Mouse (Mus musculus) monocyte, adult 5-6 weeks (primary cell): ENCODE data around the gene Smug1. TPM values are rescaled to one million over a fixed set of nuclear protein-coding genes. Genes with fewer than 3 reads are reported as not detected.

Experiments used
- ATAC-seq: fragments of 153-309, 156-312 bp; replicated peaks from 2 replicates; pipeline ENCODE4 v1.8.0; 2017; ENCODE audit warnings: mild to moderate bottlenecking; ENCODE audit not compliant: low TSS enrichment, insufficient number of reproducible peaks, severe bottlenecking, poor library complexity, low FRiP score
- total RNA-seq: library from RNA; stranded (forward); fragments of 200-1000, 200-491, 200-594 nt; gene quantifications from 3 replicates; pipeline ENCODE4 v1.2.3, GENCODE M21; 2017

The Smug1 gene
- total RNA-seq, 1 experiment from 2014 or later: 3.2 TPM

GRCm38 (mm10) chr15:103152890-103153610, 13.8 kb downstream of the Smug1 start:
- ATAC-seq: peak; percentile 80

- no peak for ATAC-seq
Observed at GRCm38 (mm10) chr15:103152371-103152770, 14.5 kb downstream of the Smug1 start.

GRCm38 (mm10) chr15:103147779-103148178, 19.1 kb downstream of the Smug1 start:
- ATAC-seq: no peak

DNA sequence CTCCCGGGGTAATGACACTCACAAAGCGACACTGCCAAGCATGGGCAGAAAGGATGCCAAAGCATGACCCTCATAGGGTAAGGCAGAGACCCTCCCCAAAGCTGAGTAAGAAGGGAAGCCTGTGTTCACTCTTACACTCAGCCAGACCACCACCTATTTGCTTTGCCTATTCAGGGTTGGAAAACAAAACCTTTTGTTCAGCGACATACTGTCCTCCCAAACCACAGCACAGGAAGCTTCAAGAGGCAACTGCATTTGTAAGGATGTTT, 19.5 kb downstream of the Smug1 start:
- ATAC-seq: no peak

- ATAC-seq: no peak
Observed at GRCm38 (mm10) chr15:103146627-103147421, 20.1 kb downstream of the Smug1 start.

DNA sequence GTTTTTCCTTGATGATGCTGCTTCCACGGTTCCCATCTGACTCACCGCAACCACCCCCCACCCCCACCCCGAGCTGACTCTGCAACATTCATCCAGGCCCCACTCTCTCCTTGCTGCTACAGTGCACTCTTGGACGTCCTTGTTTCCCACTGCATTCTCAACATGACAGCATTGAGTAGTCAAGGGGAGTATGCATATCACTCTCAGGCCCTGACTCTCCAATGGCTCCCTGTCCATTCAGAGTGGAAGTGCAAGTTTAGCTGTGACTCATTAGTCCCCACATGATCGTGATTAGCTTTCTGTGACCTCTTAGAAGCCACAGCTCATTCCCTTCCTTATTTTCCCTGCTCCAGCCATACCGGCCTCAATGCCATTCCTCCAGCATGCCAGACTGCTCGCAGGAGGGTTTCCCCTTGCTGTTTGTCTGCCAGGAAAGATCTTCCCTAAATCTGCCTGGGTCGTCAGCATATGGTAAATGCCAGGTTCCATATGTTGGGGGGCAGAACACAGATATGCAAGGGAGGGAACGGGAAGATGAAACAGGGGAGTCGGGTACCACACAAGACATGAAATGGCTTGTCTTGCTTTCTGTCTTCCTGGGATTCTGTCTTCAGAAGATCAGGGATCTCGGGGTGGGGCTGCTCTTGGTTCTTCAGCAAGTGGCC, 21.1 kb downstream of the Smug1 start:
- no peak for ATAC-seq

DNA sequence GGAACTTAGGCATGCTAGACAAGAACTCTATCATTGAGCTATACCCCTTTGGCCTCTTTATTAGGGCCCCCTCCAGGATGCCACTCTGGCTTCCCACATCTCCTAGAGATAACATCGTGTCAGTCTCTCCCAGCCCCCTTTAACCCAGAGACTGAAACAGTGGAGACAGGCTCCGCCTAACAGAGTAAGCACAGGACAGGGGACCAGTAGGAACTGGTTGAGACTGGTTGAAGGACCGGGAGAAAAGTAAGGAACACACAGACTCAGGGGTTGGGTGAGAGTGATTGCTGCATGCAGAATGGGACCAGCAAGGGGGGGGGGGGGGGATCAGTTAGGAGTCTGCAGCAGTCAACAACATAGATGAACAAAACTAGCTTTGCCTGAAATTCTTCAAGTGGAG, 22.7 kb downstream of the Smug1 start:
- ATAC-seq: no peak

- ATAC-seq: no peak
Observed at GRCm38 (mm10) chr15:103135431-103135947, 31.4 kb downstream of the Smug1 start.

DNA sequence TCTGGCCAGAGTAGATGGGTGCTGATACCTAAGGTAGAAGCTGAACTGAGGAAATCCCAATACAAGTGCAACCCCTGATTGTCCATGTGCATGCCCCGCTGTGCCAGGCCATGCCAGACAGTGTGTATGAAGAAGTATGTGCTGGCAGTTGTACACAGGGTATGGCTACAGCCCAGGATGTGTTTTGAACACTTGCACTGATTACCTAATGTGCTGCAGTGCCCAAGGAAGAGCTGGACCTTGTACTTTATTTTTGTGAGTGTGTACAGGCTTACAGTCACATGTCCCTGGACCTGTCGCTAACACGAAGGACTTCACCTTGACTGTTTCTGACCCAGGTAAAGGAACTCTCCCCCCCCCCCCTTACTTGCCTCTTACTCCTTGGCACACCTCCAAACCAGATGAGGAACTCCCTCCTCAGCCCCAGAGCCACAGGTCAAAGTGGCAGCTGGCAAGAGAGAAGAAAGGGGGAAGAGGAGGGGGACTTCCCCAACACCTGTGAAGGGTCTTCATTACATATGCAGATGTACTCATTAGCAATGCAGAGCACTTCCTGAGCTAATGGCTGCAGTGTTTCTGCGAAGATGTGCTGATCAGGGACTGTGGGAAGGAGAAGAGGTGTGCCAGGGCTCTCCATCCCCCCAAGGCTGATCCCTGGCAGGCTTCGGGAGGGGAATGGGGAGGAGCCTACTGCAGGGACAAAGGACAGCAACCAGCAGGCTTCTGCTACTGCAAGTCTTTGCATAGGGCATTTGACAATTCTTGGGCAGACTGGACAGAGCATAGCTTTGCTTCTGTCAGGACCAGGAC, 32.4 kb downstream of the Smug1 start:
- no peak for ATAC-seq

GRCm38 (mm10) chr15:103133761-103134160, 33.1 kb downstream of the Smug1 start:
- no peak for ATAC-seq

DNA sequence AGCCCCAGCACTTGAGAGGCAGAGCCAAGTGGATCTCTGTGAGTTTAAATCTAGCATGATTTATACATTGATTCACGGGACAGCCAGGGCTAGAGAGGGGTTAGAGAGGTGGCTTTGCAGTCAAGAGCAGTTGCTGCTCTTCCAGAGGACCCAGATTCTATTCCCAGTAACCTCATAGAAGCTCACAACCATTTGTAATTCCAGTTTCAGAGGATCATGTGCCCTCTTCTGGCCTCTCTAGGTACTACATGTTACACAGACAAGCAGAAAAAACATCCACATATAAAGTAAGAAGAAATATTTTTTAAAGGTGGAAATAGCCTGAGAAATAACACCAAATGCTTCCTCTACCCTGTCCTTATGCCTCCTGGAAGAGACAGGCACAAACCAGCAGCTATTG, 36.2 kb downstream of the Smug1 start:
- ATAC-seq: no peak

GRCm38 (mm10) chr15:103129289-103129688, 37.6 kb downstream of the Smug1 start:
- no peak for ATAC-seq

GRCm38 (mm10) chr15:103128056-103128833, 38.6 kb downstream of the Smug1 start:
- ATAC-seq: no peak

DNA sequence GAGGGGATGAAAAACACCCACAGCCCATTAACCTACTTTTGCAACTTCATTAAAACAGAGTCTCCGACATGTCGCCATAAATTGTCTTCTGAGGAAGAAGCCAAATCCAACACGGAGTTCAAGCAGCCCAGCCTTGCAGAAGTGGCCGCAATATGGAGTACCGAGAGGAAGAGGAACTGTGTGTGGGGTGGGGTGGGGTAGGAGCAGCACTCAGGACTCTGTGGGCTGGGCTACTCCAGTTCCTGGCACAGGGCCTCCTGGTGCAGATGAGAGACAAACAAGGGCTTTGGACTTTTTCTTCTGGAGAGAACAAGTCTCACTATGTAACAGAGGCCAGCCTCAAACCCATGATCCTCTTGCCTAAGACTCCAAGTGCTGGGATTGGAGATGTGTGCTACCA, 40.9 kb downstream of the Smug1 start:
- no peak for ATAC-seq

DNA sequence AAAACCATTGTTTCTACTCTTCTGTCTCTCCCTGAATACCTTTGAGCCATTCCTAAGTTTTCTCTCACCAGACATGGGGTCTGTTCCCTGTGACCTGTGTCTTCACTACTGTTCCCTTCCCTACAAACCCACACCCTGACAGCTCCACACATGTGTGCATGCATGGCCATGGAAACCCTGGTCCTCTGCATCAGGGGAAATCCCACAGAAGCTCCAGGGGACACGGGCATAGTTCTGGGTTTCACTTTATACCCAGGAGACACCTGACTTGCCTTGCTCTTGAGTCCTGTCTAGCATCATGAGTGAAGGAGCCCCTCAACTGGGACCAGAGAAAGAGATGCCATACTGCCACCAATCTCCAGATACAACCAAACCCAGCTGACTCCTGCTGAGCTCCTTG, 42.6 kb downstream of the Smug1 start:
- no peak for ATAC-seq

- ATAC-seq: no peak
Observed at GRCm38 (mm10) chr15:103123343-103123742, 43.5 kb downstream of the Smug1 start.

- ATAC-seq: no peak
Observed at GRCm38 (mm10) chr15:103122372-103122771, 44.5 kb downstream of the Smug1 start.

DNA sequence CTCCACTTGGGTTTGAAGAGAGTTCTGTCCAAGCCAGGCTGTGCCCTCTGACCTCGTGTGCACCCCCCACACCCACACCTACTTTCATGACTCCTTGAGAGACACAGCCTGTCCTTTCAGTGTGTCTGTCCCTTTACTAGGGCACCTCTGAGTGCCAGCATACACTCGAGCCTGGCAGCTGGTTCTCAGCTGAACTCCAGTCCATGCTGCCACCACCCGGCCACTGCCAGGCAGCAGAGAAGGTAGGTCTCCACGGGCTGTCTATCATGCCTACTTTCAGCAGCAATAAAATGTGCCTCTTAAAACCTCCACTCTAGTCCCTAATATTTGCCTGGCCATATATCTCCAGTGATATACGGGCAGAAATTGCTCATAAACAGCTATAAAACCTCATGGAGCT, 45.5 kb downstream of the Smug1 start:
- no peak for ATAC-seq
